Mouse (Mus musculus): Measurements from ENCODE around the gene Ankrd39. TPM values are rescaled to one million over a fixed set of nuclear protein-coding genes. Genes with fewer than 3 reads are reported as not detected.

The Ankrd39 gene
- polyA plus RNA-seq, 1 experiment from 2014 or later = 26.7 TPM

GRCm38 (mm10) chr1:36530962-36531361 lies 16.3 kb downstream of the Ankrd39 start:
- Histone ChIP-seq H3K36me3 (ENCODE audit: control insufficient read depth, insufficient read depth, low read length) (no peaks in the 10 kb centered on the region), H3K4me2 (ENCODE audit: low read depth, low read length) (no peak overlapping the region), H3K27me3 (ENCODE audit: control insufficient read depth, insufficient read depth, low read length) (no peaks in the 10 kb centered on the region), H3K9ac (ENCODE audit: low read length) (no peak overlapping the region), H3K4me1 (ENCODE audit: control insufficient read depth, insufficient read depth, low read length) (no peaks in the 10 kb centered on the region; the same call in none of the 2 replicates), H3K27ac (ENCODE audit: low read length) (no peak overlapping the region), H3K9me3 (replicated peaks; ENCODE audit: control insufficient read depth, low read length) (no peaks in the 10 kb centered on the region), H3K4me3 (replicated peaks; ENCODE audit: low read length) (no peak overlapping the region)
- 86% methylated on average over 7 of the region's 7 CpGs for WGBS
- no peak for ATAC-seq (ENCODE audit: insufficient read depth, low FRiP score)

- H3K4me3 ChIP-seq (replicated peaks; ENCODE audit: low read length) = no peak overlapping the region
- no peaks in the 10 kb centered on the region; the same call in none of the 2 replicates for H3K4me1 ChIP-seq (ENCODE audit: control insufficient read depth, insufficient read depth, low read length)
- no peak overlapping the region for H3K27ac ChIP-seq (ENCODE audit: low read length)
- no peaks in the 10 kb centered on the region for H3K9me3 ChIP-seq (replicated peaks; ENCODE audit: control insufficient read depth, low read length)
- no peaks in the 10 kb centered on the region for H3K27me3 ChIP-seq (ENCODE audit: control insufficient read depth, insufficient read depth, low read length)
- H3K36me3 ChIP-seq (ENCODE audit: control insufficient read depth, insufficient read depth, low read length) = 0 out of 2 replicates have a peak, but pooled peaks cover under 1% of the 10 kb centered on the region
- no peak overlapping the region for H3K9ac ChIP-seq (ENCODE audit: low read length)
- ATAC-seq (ENCODE audit: insufficient read depth, low FRiP score) = peak; percentile 26; the same call in 1 of the 2 replicates
- no peak overlapping the region for H3K4me2 ChIP-seq (ENCODE audit: low read depth, low read length)
- 68% methylated on average over 8 of the region's 8 CpGs for WGBS
These were observed 16.8 kb downstream of the Ankrd39 start for GRCm38 (mm10) chr1:36530485-36530884.

GRCm38 (mm10) chr1:36529875-36530274 lies 17.4 kb downstream of the Ankrd39 start:
- Histone ChIP-seq H3K4me1 (ENCODE audit: control insufficient read depth, insufficient read depth, low read length) (no peaks in the 10 kb centered on the region; the same call in none of the 2 replicates), H3K27ac (ENCODE audit: low read length) (no peak overlapping the region), H3K36me3 (ENCODE audit: control insufficient read depth, insufficient read depth, low read length) (peaks cover 6% of the 10 kb centered on the region; the same call in 1 of the 2 replicates), H3K27me3 (ENCODE audit: control insufficient read depth, insufficient read depth, low read length) (no peaks in the 10 kb centered on the region), H3K4me3 (replicated peaks; ENCODE audit: low read length) (no peak overlapping the region), H3K9ac (ENCODE audit: low read length) (no peak overlapping the region), H3K4me2 (ENCODE audit: low read depth, low read length) (no peak overlapping the region), H3K9me3 (replicated peaks; ENCODE audit: control insufficient read depth, low read length) (no peaks in the 10 kb centered on the region)
- 92% methylated on average over 4 of the region's 4 CpGs for WGBS
- no peak for ATAC-seq (ENCODE audit: insufficient read depth, low FRiP score)

- H3K36me3 ChIP-seq (ENCODE audit: control insufficient read depth, insufficient read depth, low read length) = peaks cover 6% of the 10 kb centered on the region; the same call in 1 of the 2 replicates
- H3K27ac ChIP-seq (ENCODE audit: low read length) = no peak overlapping the region
- no peak for ATAC-seq (ENCODE audit: insufficient read depth, low FRiP score)
- WGBS = 86% methylated on average over 4 of the region's 4 CpGs
- H3K4me2 ChIP-seq (ENCODE audit: low read depth, low read length) = no peak overlapping the region
- no peak overlapping the region for H3K9ac ChIP-seq (ENCODE audit: low read length)
- H3K4me3 ChIP-seq (replicated peaks; ENCODE audit: low read length) = no peak overlapping the region
- no peaks in the 10 kb centered on the region; the same call in none of the 2 replicates for H3K4me1 ChIP-seq (ENCODE audit: control insufficient read depth, insufficient read depth, low read length)
- no peaks in the 10 kb centered on the region for H3K9me3 ChIP-seq (replicated peaks; ENCODE audit: control insufficient read depth, low read length)
- no peaks in the 10 kb centered on the region for H3K27me3 ChIP-seq (ENCODE audit: control insufficient read depth, insufficient read depth, low read length)
These were observed 18.0 kb downstream of the Ankrd39 start for GRCm38 (mm10) chr1:36529274-36529673.

- Histone ChIP-seq H3K9ac (ENCODE audit: low read length) (no peak overlapping the region), H3K9me3 (replicated peaks; ENCODE audit: control insufficient read depth, low read length) (no peaks in the 10 kb centered on the region), H3K36me3 (ENCODE audit: control insufficient read depth, insufficient read depth, low read length) (peaks cover 6% of the 10 kb centered on the region; the same call in 1 of the 2 replicates), H3K4me3 (replicated peaks; ENCODE audit: low read length) (no peak overlapping the region), H3K27ac (ENCODE audit: low read length) (no peak overlapping the region), H3K4me2 (ENCODE audit: low read depth, low read length) (no peak overlapping the region), H3K27me3 (ENCODE audit: control insufficient read depth, insufficient read depth, low read length) (no peaks in the 10 kb centered on the region), H3K4me1 (ENCODE audit: control insufficient read depth, insufficient read depth, low read length) (no peaks in the 10 kb centered on the region; the same call in 1 of the 2 replicates)
- ATAC-seq (ENCODE audit: insufficient read depth, low FRiP score) = no peak
- WGBS = 15% methylated on average over 1 of the region's 1 CpGs
These were observed 18.9 kb downstream of the Ankrd39 start for GRCm38 (mm10) chr1:36528351-36528750.

- ATAC-seq (ENCODE audit: insufficient read depth, low FRiP score) = no peak
- peaks cover 7% of the 10 kb centered on the region for H3K36me3 ChIP-seq (ENCODE audit: control insufficient read depth, insufficient read depth, low read length)
These were observed 20.3 kb downstream of the Ankrd39 start for GRCm38 (mm10) chr1:36526903-36527302.

GRCm38 (mm10) chr1:36525774-36526173 lies 21.5 kb downstream of the Ankrd39 start:
- no peaks in the 10 kb centered on the region for H3K9me3 ChIP-seq (replicated peaks; ENCODE audit: control insufficient read depth, low read length)
- no peak overlapping the region for H3K9ac ChIP-seq (ENCODE audit: low read length)
- WGBS = 83% methylated on average over 12 of the region's 12 CpGs
- H3K36me3 ChIP-seq (ENCODE audit: control insufficient read depth, insufficient read depth, low read length) = peaks cover 17% of the 10 kb centered on the region
- ATAC-seq (ENCODE audit: insufficient read depth, low FRiP score) = no peak
- H3K4me3 ChIP-seq (replicated peaks; ENCODE audit: low read length) = no peak overlapping the region
- H3K27me3 ChIP-seq (ENCODE audit: control insufficient read depth, insufficient read depth, low read length) = no peaks in the 10 kb centered on the region
- H3K4me2 ChIP-seq (ENCODE audit: low read depth, low read length) = no peak overlapping the region
- H3K27ac ChIP-seq (ENCODE audit: low read length) = no peak overlapping the region
- peaks cover 5% of the 10 kb centered on the region; the same call in 1 of the 2 replicates for H3K4me1 ChIP-seq (ENCODE audit: control insufficient read depth, insufficient read depth, low read length)

More at GRCm38 (mm10) chr1:36526903-36527302, 20.3 kb downstream of the Ankrd39 start:
- Histone ChIP-seq H3K27ac (ENCODE audit: low read length) (no peak overlapping the region), H3K4me2 (ENCODE audit: low read depth, low read length) (no peak overlapping the region), H3K9me3 (replicated peaks; ENCODE audit: control insufficient read depth, low read length) (no peaks in the 10 kb centered on the region), H3K4me1 (ENCODE audit: control insufficient read depth, insufficient read depth, low read length) (peaks cover 5% of the 10 kb centered on the region; the same call in 1 of the 2 replicates), H3K27me3 (ENCODE audit: control insufficient read depth, insufficient read depth, low read length) (no peaks in the 10 kb centered on the region), H3K4me3 (replicated peaks; ENCODE audit: low read length) (no peak overlapping the region), H3K9ac (ENCODE audit: low read length) (no peak overlapping the region)
- WGBS = 83% methylated on average over 10 of the region's 10 CpGs

- Histone ChIP-seq H3K9ac (ENCODE audit: low read length) (no peak overlapping the region), H3K4me2 (ENCODE audit: low read depth, low read length) (no peak overlapping the region), H3K36me3 (ENCODE audit: control insufficient read depth, insufficient read depth, low read length) (peaks cover 25% of the 10 kb centered on the region), H3K27ac (ENCODE audit: low read length) (peak overlapping the region; percentile 54), H3K4me1 (ENCODE audit: control insufficient read depth, insufficient read depth, low read length) (peaks cover 5% of the 10 kb centered on the region; the same call in 1 of the 2 replicates), H3K4me3 (replicated peaks; ENCODE audit: low read length) (no peak overlapping the region), H3K9me3 (replicated peaks; ENCODE audit: control insufficient read depth, low read length) (no peaks in the 10 kb centered on the region), H3K27me3 (ENCODE audit: control insufficient read depth, insufficient read depth, low read length) (no peaks in the 10 kb centered on the region)
- ATAC-seq (ENCODE audit: insufficient read depth, low FRiP score) = peak; percentile 42; the same call in 1 of the 2 replicates
- 30% methylated on average over 5 of the region's 5 CpGs for WGBS
These were observed 23.2 kb downstream of the Ankrd39 start for GRCm38 (mm10) chr1:36524058-36524457.

- peak; percentile 42; the same call in 1 of the 2 replicates for ATAC-seq (ENCODE audit: insufficient read depth, low FRiP score)
- Histone ChIP-seq H3K9me3 (replicated peaks; ENCODE audit: control insufficient read depth, low read length) (no peaks in the 10 kb centered on the region), H3K4me1 (ENCODE audit: control insufficient read depth, insufficient read depth, low read length) (peaks cover 5% of the 10 kb centered on the region; the same call in 1 of the 2 replicates), H3K36me3 (ENCODE audit: control insufficient read depth, insufficient read depth, low read length) (peaks cover 25% of the 10 kb centered on the region), H3K9ac (ENCODE audit: low read length) (no peak overlapping the region), H3K27ac (ENCODE audit: low read length) (peak overlapping the region; percentile 54), H3K27me3 (ENCODE audit: control insufficient read depth, insufficient read depth, low read length) (no peaks in the 10 kb centered on the region), H3K4me2 (ENCODE audit: low read depth, low read length) (no peak overlapping the region), H3K4me3 (replicated peaks; ENCODE audit: low read length) (no peak overlapping the region)
- 53% methylated on average over 9 of the region's 9 CpGs for WGBS
These were observed 23.8 kb downstream of the Ankrd39 start for GRCm38 (mm10) chr1:36523332-36524013.
